Mouse (Mus musculus): ENCODE results near the gene AW146154. TPM values are rescaled to one million over a fixed set of nuclear protein-coding genes. Genes with fewer than 3 reads are reported as not detected.

AW146154 gene
- polyA plus RNA-seq, 1 experiment from 2014 or later = 4.8 TPM

Other genes with a start within 250 kb of the AW146154 start
- 6.9 and 7.3 TPM in 2 replicates for gene AI987944, start 106.5 kb downstream of the AW146154 start, polyA plus RNA-seq (2015; fragmentation: Nextera tagmentation; extraction: Ambion mirVana)
- 0.29 and 0.34 TPM in 2 replicates for gene Vmn2r57, start 51.2 kb downstream of the AW146154 start, polyA plus RNA-seq (2015; fragmentation: Nextera tagmentation; extraction: Ambion mirVana)
- 0.06 and 0.09 TPM in 2 replicates for gene Gm20449, start 473 bp downstream of the AW146154 start, polyA plus RNA-seq (2015; fragmentation: Nextera tagmentation; extraction: Ambion mirVana)
- not detected in 2 replicates for gene Gm6871, start 73.8 kb upstream of the AW146154 start, polyA plus RNA-seq (2015; fragmentation: Nextera tagmentation; extraction: Ambion mirVana)
- gene 2610021A01Rik, start 99.3 kb upstream of the AW146154 start, polyA plus RNA-seq (2015; fragmentation: Nextera tagmentation; extraction: Ambion mirVana) = 14.5 and 15.0 TPM in 2 replicates
- 22.9 and 24.4 TPM in 2 replicates for gene Zfp788, start 133.3 kb upstream of the AW146154 start, polyA plus RNA-seq (2015; fragmentation: Nextera tagmentation; extraction: Ambion mirVana)

Data from hindbrain, embryonic 13.5 days (tissue).